Mouse (Mus musculus) adrenal gland, postnatal 10 days (tissue): Measurements from ENCODE around the gene Ercc1. TPM values are rescaled to one million over a fixed set of nuclear protein-coding genes. Genes with fewer than 3 reads are reported as not detected.

Experiments used
- DNase-seq: peaks from one replicate; pipeline ENCODE4 v3.0.0; 2021; ENCODE audit warnings: mixed read lengths
- total RNA-seq, 2 experiments: library from RNA; stranded (reverse); gene quantifications; 2 replicates each; pipeline ENCODE4 v1.2.3; 2021

The Ercc1 gene
- total RNA-seq, 2 experiments from 2014 or later: 37.1 to 41.3 TPM

DNA sequence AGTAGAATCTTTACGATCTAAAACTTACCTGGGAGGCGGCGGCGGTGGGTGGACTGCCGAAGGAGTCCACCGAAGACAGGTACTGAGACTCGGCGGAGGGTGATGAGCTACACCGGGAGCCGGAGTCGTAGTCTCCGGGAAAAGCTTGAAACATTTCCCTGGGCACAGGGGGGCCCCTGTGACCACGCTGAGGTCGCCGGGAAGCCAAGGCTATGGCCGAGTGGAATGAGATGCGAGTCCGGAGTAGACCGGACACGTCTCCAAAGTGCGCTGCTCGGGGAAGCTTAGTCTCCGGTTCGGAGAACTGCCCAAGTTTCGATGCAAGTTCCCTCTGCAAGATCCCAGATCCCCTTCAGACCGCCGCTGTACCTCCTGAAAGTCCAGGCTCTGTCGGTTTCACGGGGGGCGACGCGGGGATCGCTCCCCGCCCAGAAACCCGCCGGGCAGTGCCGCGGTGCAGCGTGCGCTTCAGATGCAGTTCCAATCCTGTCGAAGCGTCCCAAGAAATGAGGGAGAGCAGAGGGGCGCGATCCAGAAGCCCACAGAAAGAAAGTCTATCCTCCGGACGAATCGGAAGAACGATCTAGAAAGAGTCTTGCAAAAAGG is 35.2 kb upstream of the Ercc1 start:
- DNase-seq: peak; percentile 40

DNA sequence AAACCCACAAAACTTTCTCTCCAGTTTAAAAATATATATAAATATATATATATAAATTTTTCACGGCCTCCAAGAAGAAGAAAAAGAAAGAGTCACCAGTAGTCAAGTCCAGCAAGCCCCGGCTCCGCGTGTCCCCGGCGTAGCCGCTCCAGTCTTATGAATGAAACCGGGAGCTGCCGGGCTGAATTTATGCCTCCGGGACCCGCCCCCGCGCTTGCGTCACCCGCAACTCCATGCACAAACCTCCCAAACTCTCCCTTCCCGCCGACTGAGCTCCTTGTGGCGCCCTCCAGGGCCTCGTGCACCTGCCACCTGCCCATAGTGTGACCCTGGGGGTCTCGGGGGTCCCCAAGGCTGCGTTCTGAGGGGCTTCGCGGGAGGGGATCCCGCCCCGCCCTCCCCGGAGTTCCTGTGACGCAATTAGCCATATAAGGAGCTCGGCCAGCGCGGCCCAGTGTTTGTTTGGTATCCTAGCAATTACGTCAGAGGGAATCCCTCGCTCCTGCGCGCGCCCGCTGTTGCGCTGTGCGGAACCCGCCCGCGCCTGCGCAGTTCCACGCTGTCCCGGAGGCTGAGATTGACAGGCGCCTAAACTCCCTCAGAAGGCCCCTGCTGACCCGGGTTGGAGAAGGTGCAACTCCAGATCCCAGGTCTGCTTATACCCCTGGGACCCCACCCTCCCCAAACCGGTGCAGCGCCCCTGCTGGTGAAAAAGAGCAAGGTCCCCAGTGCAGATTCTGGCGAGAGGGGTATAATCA is 34.5 kb upstream of the Ercc1 start, which contains the start of gene Fosb:
Fosb (minus strand) TSS at position 168 of the 758 bp plus-strand sequence.
- peak; percentile 96 for DNase-seq

DNA sequence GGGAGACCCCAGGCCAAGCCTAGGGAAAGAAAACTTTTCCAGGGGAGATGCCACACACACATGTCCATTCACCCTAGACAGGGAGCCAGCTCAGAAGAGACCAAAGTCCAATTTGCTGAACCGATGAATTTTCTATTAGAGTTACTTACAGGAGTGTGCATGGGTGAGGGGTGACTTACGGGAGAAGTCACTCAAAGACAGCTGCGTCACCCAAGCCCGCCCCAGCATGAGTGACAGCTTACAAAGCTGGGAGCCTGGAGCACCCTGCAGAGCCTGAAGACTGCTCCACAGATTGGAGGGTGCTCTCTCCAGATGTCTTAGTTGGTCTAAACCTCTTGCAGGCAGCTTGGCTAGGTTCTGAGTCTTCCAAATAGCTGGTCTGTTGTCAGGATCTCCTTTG is 32.6 kb upstream of the Ercc1 start:
- no peak for DNase-seq

DNA sequence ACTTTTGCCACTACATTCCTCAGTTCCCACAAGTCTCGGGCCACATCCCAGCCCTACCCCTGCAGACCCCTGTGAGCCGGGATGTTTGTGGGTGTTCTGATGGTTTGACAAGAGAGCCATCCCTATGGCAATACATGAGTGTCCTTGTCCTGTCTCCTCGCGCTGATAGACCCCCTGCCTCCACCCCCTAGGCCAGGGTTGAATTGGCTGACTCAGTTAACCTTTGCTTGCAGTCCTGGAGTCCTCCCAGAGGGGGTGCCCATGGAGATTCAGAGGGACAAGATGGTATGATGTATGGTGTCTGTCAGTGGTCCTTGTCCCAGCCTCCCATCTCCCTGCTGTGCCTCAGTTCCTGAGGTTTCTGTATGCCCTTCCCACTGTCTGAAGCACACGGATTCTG is 30.5 kb upstream of the Ercc1 start:
- DNase-seq: no peak

DNA sequence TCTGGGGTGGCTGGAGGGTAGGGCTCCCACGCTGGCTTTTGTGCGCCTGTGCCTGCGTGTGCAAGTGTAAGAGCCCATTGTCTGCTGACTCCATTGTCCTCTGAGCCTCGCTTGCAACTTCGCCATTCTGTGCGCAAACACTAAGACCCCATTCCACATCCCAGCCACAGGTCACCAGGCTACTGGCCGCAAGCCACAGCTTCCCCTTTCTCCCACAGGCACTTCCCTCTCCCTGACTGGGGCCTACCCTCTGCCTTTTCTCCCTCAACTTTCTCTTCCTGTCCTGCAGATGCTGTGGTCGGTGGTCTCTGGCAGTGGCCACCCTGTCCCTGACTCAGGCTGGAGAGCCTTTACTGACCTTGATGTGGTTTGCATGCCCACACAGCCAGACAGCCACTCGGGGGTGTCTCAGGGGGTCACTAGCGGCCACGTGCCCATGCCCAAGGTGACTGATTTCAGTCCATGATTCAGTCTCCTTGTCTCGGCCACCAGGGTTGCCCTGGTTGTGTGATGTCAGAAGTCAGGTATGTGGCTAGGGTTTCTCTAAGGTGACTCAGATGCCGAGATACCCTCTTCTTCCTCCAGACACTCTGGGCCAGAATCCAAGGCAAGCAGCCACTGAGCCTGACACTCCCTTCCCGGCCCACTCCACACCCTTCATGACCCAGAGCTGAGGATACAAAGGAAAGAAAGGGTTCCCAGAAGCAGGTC is 28.0 kb upstream of the Ercc1 start:
- no peak for DNase-seq

DNA sequence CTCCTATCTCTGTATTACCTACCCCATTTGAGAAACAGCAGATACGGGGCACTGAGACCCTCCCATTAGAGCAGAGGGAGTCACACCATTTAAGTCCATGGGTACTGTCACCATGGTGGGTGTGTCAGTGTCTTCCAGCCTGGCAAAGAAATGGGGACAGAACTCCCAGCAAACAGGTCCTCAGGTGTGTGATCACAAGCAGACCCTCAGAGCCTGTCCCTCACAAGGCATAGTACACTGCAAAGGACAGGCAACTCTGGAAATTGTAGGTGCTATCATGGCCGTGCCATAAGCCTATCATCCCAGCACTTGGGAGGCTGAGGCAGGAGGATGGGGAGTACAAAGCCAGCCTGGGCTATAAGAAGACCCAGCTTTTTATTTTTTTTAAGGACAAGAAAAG is 26.4 kb upstream of the Ercc1 start:
- DNase-seq: no peak

DNA sequence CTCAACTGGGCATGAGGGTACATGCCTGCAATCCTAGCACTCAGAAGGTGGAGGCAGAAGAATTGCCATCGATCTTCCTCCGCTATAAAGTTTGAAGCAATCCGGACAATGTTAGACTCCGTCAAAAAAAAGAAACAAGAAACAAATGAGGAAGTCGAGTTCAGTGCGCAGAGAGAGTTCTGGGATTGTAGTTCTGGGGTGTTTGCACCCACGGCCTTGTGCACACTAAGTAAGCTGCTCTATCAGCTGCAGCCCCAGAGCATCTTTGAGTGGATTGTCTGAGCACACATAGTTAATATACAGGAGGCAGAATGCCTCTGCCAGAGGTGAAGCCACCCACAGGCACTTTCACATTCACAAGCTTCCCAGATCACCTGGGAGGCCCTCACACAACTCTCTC is 25.9 kb upstream of the Ercc1 start:
- no peak for DNase-seq

DNA sequence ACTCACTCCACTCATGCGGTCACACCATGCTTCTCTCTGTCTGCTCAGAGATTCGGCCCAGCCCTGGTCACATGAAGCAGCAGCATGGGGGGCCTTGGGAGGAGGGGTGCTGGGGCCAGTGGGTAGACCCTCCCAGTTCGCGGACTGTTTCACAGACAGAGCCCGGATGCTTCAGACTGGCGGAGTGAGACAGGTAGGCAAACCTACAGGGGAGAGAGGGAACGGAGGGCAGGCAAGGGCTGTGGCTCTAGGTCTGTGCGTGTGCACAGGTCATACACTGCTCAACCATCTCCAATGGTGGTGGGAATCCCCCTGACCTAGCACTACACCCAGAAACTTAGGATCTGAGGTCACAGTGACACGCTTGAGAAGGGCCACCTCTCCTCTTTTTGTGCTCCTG is 25.1 kb upstream of the Ercc1 start:
- DNase-seq: no peak

DNA sequence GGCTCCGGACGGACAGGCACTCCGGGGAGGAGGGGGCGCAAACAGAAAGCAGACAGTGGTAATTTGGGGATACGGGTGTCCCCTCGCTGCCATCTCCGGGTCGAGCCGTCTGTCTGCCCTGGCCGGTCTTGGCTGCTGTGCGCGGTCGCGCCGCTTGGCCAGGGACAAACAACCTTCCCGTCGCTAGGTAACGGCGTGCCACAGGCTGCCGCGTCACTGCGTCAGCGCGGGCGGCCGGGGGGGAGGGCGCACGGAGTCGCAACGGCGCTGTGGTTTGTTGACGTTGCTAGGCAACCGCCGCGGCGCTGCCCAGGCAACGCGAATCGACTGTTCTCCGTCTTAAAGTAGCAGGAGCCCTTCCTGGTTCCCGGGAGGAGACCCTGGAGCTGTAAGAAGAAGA is 24.7 kb upstream of the Ercc1 start:
- DNase-seq: peak; percentile 98

DNA sequence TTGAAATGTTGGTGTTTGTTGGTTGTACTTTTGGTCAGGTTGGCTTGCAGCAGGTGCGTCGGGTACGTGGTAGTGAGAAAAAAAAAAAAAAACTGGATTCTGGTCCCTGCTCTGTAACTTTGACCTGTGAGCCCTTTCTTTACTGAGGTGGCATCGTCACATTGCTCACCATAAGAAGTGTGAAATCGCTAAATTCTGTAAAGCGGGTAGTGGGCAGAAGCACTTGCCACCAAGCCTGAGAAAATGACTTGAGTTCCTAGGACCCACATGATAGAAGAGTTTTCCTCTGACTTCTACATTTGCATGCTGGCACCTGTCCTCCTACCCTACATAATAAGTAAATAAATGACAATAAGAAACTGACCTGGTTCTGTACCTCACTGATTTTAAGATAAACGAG is 23.9 kb upstream of the Ercc1 start:
- DNase-seq: no peak

DNA sequence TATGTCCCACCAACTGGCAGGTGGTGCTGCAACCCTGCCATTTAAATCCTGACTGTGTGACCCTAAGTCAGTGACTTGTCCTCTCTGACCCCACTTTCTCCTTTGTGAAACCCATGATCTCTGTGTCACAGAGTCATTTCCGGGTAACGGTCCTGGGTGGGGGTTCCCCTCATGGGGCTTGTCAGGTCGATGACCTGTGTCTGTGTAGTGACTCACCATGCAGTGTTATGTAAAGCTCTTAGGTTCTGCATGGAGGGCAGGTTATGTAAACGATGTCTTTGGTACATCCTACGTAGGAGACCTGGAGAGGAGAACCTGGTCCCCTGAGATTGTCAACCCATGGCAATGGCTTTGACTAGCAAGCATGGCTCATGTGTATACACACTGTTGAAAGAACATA is 23.1 kb upstream of the Ercc1 start:
- no peak for DNase-seq

DNA sequence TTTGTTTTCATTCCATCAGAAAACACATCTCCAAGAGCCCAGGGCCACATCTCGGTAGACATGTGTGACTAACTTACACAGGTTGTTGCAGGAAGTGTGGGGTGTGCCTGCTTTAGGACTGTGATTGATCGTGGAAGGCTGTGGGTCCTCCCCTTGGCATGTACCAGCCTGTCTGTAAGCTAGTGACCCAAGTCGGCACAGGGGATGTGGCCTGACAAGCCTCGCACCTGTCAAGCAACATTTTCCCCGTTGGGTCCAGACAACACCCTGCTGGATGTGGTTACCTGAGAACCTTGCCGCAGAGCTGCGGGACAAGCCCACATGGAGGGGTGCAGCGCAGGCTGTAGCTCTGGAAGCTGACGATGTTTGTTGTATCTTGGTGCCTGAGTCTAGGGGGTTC is 22.1 kb upstream of the Ercc1 start:
- DNase-seq: no peak

DNA sequence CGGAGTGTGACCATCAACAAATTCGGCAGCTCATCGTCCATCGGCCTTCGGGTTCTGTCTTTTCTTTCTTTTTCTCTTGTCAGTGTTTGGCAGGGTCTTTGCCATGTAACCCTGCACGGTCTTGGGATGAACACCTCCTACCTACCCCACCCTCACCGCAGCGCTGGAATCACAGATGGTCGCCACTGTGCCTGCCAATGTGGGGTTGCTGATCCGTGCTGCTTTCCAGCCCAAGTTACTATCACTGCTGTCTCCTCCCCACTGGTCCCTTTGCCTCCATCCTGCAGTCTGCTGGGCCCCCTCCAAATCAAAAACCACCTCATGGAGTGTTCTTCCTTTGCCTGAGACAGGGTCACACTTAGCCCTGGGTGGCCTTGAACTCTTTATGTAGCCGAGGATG is 20.4 kb upstream of the Ercc1 start:
- DNase-seq: no peak

DNA sequence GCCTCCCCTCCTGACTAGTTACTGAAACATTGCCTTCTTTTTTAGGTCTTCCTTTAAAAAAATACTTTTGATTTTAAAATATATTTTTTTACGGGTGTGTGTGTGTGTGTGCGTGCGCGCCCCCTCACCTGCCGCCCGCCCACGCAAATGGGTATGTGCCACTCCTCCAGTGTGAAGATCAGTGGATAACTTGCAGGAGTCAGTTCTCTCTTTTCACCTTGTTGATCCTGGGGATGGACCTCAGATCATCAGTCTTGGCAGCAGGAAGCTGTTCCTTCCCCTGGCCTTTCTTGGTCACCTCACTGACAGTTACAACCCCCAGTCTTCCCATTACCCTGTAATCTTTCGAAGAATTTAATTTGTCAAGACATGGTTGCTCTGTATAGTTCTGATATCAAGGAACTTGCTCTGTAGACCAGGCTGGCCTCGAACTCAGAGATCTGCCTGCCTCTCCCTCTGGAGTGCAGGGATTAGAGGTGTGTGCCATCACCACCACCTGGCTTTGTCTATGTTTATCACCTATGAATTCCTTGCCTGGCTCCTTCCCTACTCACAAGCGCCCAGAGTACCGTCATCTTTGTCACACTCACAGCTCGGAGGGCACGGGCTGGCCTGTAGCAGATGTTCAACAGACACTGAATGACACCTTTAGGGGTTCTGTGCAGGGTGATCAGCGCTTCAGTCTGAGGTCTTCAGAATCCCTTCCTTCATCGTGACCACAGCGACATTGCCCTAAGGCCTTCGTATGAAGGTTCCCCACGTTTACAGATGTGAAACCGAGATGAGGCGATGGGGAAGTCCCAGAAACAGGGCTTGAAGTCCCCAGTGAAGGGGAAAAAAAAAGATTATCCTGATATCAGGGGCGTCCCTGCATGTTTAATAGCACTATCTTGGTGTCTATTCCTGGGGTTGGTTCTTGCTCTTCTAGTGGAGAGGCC is 19.0 kb upstream of the Ercc1 start:
- DNase-seq: no peak

DNA sequence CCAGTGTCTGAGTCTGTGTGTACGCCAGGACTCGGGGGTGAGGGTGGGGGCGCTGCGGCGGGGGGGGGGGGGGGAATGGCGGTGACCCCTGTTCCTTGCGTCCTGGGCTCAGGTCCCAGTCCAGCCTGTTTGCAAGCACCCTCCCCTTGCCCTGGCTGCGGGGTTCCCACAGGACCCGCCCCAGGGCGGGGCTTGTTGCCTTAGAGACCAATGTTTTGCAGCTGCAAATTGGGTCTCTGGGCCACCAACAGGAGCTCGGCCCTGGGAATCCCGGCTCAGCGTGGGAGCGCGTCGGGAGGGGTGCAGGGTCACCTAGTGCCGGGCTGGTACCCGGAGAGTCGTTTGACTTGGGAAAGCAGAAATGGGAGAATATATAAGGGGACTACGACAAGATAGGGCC is 18.2 kb upstream of the Ercc1 start:
- DNase-seq: peak; percentile 94

DNA sequence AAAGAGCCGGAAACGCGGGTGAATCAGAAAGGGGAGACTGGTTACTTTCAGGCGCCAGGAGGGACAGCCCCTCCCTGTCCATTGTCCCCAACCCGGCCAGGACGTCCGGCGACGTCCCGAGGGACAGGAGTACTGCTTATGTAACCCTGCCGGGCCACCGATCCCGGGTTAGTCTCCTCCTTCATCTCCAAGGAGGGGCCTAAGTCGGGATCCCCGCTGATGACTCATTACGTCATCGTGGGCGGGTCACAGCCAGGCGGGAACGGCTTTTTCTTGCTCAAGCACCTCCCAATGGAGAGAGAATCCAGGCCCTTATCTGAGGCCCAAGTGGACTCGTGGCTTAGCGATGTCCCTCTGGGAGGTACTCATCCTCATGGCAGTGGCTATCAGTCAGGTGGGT is 17.4 kb upstream of the Ercc1 start:
- DNase-seq: peak; percentile 93

DNA sequence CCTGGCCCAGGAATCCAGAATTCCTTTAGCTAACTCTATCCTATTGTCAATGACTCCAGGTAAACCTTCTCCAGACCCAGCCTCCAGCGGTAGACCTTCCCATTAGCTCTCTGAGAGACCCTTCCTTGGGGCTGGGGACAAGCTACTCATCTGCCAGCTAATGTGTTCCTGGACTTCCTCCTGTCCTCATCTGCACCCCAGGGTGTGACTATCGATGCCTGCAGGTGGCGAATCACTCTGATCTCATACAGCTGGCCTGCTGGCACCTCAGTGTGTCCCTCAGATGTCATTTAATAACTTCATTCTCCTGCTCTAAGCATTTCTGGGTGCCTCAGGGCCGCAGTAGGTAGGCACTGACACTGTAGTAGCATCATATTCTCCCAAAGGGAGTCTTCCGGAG is 16.8 kb upstream of the Ercc1 start:
- DNase-seq: no peak

DNA sequence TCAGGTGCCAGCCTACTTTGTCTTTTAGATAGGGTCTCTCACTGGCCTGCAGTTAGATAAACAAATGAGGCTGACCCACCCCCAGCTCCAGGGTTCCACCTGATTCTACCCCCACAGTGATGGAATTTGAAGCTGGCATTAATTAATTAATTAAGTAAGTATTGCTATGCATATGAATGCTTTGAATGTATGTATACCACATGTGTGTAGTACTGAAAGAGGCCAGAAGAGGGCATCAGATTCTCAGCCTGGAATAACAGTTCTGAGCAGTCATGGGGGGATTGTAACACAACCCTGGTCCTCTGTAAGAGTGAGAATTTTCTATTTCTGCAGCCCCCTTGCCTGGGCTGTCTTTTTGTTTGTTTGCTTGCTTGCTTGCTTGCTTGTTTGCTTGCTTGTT is 16.2 kb upstream of the Ercc1 start:
- DNase-seq: no peak

DNA sequence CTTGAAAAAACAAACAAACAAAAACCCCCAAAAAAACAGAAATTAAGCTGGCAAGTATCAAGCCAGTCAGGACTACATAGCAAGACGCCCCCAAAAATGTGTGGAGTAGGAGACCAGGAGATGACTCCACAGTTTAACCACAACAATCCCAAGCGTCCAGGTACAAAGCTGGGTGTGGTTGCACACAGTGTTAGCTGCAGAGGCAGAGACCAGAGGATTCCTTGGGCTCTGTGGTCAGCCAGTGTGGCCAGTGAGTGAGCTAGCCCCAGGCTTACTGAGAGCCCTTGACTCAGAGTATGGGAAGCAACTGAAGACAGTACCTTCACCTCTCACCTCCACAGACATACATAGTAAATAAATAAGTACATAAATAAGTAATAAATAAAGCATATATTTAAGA is 12.7 kb upstream of the Ercc1 start:
- DNase-seq: no peak

DNA sequence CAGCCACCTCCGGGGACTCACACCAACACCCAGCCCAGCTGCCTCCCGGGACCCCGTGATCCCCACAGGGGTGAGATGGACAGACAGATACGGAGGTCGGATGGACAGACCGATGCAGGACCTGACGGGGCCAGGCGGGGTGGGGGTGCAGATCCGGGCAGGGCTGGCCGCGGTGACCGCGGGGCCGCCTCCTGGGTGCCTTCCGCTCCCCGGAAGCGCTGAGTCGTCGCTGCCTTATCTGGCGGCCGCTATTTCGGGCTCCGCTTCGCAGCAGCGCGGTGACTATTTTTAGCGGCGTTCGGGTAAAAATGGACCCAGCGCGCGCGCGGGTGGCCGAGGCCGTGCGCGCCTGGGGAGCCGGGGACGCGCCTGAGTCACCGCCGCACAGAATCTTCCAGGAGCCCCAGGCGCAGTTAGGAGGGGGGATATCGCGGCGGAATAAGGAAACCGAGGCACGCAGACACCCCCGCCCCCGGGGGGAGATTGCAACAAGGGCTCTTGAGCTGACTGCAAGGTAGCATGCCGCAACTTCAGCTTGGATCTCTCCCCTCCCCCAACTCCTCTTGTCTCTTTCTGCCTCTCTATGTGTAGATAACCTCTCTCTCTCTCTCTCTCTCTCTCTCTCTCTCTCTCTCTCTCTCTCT is 11.7 kb upstream of the Ercc1 start:
- peak; percentile 87 for DNase-seq

DNA sequence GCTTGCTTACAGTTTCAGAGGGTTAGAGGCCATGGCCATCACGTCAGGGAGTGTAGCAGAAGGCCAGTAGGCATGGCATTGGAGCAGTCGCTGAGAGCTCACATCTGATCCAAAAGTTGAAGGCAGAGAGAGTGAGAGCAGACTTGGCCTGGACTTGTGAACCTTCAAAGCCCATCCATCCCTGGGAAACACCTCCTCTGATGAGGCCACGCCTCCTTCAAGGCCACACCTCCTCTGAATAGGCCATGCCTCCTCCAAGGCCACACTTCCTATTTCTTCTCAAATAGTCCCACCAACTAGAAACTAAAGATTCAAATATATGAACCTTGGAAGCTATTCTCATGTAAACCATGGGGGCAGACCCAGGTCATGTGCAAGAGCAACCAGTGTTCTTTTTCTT is 9.0 kb upstream of the Ercc1 start:
- no peak for DNase-seq

DNA sequence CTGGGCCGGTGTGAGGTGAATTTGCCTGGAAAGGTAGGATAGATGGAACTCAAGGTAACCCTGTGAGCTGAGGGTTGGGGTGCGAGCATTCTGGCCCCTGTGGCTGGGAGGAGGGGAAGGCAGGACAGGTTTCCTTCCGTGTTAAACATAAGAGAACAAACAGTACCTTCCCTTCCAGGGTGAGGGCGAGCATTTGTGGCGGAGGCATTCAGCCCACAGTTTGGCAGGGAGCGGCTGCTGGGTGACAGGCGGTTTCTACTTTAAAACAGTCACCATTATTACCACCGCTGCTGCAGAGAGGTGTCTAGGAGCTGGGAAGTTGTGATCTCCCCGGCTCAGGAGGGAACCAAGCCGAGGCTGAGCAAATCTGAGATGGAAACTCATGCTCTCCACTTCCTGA is 7.5 kb upstream of the Ercc1 start:
- DNase-seq: no peak
